Mouse (Mus musculus) limb, embryonic 15.5 days (tissue): ENCODE measurements at regions not wholly inside any gene's neighbourhood (a gene's known extent, or its start where the extent isn't known, plus 50 kb on each side); places are given as distances from the start of the nearest gene placed in this dataset.

Experiments
- ATAC-seq: fragments of 200-750 bp; cut with Nextera tagmentation; 2 replicates; pipeline ENCODE4 v1.8.0; 2017; ENCODE audit warnings: low read depth, moderate TSS enrichment; ENCODE audit not compliant: insufficient number of reproducible peaks, low FRiP score, low TSS enrichment
- H3K27ac ChIP-seq: fragments of 300-500 bp; sonication (generic); 2 replicates; pipeline ENCODE4 v1.5.1; 2015; ENCODE audit warnings: moderate library complexity, mild to moderate bottlenecking, inconsistent platforms
- H3K27me3 ChIP-seq: fragments of 300-500 bp; sonication (generic); 2 replicates; pipeline ENCODE4 v1.6.1; 2015; ENCODE audit warnings: inconsistent platforms
- H3K36me3 ChIP-seq: fragments of 300-500 bp; sonication (generic); 2 replicates; pipeline ENCODE4 v1.6.1; 2015; ENCODE audit warnings: inconsistent platforms
- H3K4me1 ChIP-seq: fragments of 300-500 bp; sonication (generic); 2 replicates; pipeline ENCODE4 v1.6.1; 2015; ENCODE audit warnings: inconsistent platforms
- H3K4me2 ChIP-seq: fragments of 300-500 bp; sonication (generic); 2 replicates; pipeline ENCODE4 v1.6.1; 2015; ENCODE audit warnings: mild to moderate bottlenecking, inconsistent platforms
- H3K4me3 ChIP-seq: fragments of 300-500 bp; sonication (generic); 2 replicates; pipeline ENCODE4 v1.5.1; 2015; ENCODE audit warnings: mild to moderate bottlenecking, inconsistent platforms
- H3K9ac ChIP-seq: fragments of 300-500 bp; sonication (generic); 2 replicates; pipeline ENCODE4 v1.6.1; 2015; ENCODE audit warnings: inconsistent platforms
- H3K9me3 ChIP-seq: fragments of 300-500 bp; sonication (generic); 2 replicates; pipeline ENCODE4 v1.6.1; 2016; ENCODE audit warnings: inconsistent platforms
- WGBS: fragments of 180-500 bp; shearing (Covaris S2); methylation state at CpG from one replicate; pipeline ENCODE4 v1.1.7; 2015; 5-methylcytosine and 5-hydroxymethylcytosine counted together

DNA sequence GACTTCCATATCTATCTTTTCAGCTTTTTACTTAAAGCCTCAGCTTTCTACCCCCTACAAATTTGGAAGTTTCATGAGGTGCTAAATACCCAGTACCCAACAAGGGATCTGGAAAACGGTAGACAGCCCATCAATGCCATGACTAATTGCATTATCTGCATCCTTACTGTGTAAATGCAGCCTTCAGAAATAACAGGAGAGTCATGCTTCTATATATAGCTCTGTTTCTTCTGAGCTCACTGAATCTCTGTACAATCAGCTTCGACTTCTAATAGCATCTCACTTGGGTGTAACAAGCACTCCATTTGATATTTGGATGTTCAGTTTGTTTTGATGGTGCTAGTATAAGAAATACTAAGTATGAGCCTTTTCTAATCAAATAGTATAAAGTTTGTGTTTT lies 120.7 kb downstream of the Tmsb4x start:
- H3K9ac ChIP-seq = no peak overlapping the region
- no peak overlapping the region for H3K4me3 ChIP-seq
- ATAC-seq = no peak
- no peaks in the 10 kb centered on the region for H3K36me3 ChIP-seq
- H3K27ac ChIP-seq = no peak overlapping the region
- no peak overlapping the region for H3K4me2 ChIP-seq
- no peaks in the 10 kb centered on the region for H3K4me1 ChIP-seq
- WGBS = 52% methylated on average over 2 of the region's 2 CpGs
- H3K27me3 ChIP-seq = peaks cover 4% of the 10 kb centered on the region; the same call in 1 of the 2 replicates
- no peaks in the 10 kb centered on the region for H3K9me3 ChIP-seq

DNA sequence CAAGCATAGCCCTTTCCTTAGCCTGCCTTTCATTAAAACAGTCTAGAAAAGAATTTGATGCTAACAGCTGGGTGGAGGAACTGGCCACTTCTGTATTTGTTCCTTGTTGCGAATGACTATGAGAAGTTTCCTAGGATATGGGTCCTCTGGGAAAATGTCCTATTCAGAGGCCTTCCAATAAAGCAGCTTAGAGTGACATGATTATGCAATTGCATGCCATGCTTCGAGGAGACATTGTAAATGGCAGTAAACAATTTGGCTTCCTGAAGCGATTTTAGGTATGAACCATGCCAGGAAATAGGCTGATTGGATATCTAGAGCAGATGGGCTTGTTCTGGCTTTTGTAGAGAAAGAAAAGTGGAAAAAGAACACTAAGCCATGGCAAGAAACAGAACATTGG lies 128.3 kb downstream of the Tmsb4x start:
- no peak for ATAC-seq
- H3K27ac ChIP-seq = no peak overlapping the region
- no peaks in the 10 kb centered on the region for H3K36me3 ChIP-seq
- 0 out of 2 replicates have a peak, but pooled peaks cover 8% of the 10 kb centered on the region for H3K27me3 ChIP-seq
- H3K4me2 ChIP-seq = no peak overlapping the region
- H3K4me3 ChIP-seq = no peak overlapping the region
- WGBS = 61% methylated on average over 3 of the region's 3 CpGs
- no peak overlapping the region for H3K9ac ChIP-seq
- H3K4me1 ChIP-seq = no peaks in the 10 kb centered on the region
- H3K9me3 ChIP-seq = no peaks in the 10 kb centered on the region

DNA sequence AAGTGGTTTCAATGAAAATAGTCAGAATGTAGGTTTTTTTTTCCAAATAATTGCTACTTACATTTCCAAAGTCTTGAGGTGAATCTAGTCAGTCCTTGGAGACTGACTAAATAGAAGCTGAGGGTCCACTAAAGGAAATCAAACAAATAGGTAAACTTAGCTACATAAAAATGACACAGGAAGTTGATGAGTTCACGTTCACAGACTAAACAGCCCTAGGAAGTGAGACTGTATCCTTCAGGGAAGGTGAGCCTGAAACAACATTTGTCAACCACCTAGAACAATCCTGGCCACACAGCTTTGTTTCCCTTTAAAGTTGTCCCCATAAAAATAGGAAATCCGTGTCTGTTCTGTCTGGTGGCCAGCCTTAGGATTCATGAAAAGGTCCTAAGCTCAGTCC lies 140.0 kb downstream of the Tmsb4x start:
- no peaks in the 10 kb centered on the region for H3K36me3 ChIP-seq
- H3K4me3 ChIP-seq = no peak overlapping the region
- H3K9ac ChIP-seq = no peak overlapping the region
- no peaks in the 10 kb centered on the region for H3K4me1 ChIP-seq
- no peak overlapping the region for H3K4me2 ChIP-seq
- no peak overlapping the region for H3K27ac ChIP-seq
- H3K27me3 ChIP-seq = peaks cover 3% of the 10 kb centered on the region; the same call in 1 of the 2 replicates
- no peak for ATAC-seq
- 50% methylated on average over 2 of the region's 2 CpGs for WGBS
- no peaks in the 10 kb centered on the region for H3K9me3 ChIP-seq

DNA sequence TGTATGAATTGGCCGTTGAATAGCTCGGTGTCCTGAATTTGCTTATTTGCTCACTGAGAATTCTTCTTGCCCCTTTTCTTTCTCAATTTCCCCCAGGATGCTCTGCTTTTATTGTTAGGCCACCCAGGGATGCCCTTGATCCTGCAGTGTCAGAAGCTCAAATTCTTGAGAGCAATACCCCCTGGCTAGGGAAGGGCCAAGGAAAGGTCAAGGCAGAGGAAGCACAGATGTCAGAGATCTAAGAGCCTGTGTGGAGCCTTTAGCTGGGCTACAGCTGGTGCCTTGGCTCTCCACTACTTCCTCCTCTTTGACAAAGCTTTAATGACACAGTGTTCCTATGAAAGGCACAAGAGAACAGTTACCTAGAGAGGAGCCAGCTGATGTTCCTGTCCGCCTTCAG lies 141.2 kb downstream of the Tmsb4x start:
- H3K4me2 ChIP-seq = no peak overlapping the region
- no peak overlapping the region for H3K9ac ChIP-seq
- H3K27ac ChIP-seq = no peak overlapping the region
- ATAC-seq = no peak
- H3K27me3 ChIP-seq = peaks cover 3% of the 10 kb centered on the region; the same call in 1 of the 2 replicates
- H3K9me3 ChIP-seq = no peaks in the 10 kb centered on the region
- no peak overlapping the region for H3K4me3 ChIP-seq
- no peaks in the 10 kb centered on the region for H3K4me1 ChIP-seq
- H3K36me3 ChIP-seq = no peaks in the 10 kb centered on the region
- WGBS = 68% methylated on average over 3 of the region's 3 CpGs

DNA sequence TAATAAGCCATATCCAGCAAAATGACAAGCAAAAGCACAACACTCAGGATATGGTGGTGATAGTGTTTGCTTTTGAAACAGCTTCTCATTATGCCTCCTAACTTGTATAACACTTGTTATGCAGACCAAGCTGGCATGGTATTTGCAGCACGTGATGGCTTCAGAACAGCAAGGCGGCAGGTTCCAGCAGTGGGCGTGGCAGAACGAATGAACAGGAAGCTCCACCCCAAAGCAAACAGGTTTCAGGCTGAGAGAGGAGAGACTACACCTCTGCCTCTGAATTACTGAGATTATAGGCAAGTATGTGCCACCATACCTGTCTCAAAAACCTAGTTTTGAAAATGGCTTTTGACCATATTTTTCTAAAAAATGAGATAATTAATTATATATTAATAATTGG lies 145.2 kb downstream of the Tmsb4x start:
- no peak overlapping the region for H3K4me3 ChIP-seq
- no peak overlapping the region for H3K27ac ChIP-seq
- no peak overlapping the region for H3K4me2 ChIP-seq
- no peaks in the 10 kb centered on the region for H3K4me1 ChIP-seq
- ATAC-seq = no peak
- H3K9ac ChIP-seq = no peak overlapping the region
- peaks cover 6% of the 10 kb centered on the region for H3K27me3 ChIP-seq
- H3K9me3 ChIP-seq = no peaks in the 10 kb centered on the region
- whole genome bisulfite sequencing = 46% methylated on average over 4 of the region's 4 CpGs
- H3K36me3 ChIP-seq = no peaks in the 10 kb centered on the region

DNA sequence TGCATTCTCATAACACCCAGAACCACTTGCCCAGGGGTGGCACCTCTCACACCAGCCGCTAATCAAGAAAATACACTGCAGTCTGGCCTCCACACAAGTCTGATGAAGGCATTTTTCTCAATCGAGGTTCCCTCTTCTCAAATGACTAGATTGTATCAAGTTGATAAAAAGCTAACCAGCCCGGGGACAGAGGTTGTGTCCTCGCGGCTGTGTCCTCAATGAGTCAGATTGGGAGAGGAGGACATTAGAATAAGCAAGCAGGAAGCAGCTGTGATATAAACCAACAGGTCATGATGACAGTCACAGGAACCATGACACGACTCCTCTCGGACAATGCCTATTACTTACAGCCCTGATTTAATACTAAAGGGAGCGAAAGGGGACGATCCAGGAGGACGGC lies 156.7 kb downstream of the Tmsb4x start:
- Histone ChIP-seq H3K9me3 (no peaks in the 10 kb centered on the region), H3K27me3 (peaks cover 5% of the 10 kb centered on the region; the same call in 1 of the 2 replicates), H3K4me1 (no peaks in the 10 kb centered on the region), H3K4me3 (no peak overlapping the region), H3K36me3 (no peaks in the 10 kb centered on the region), H3K9ac (no peak overlapping the region), H3K27ac (no peak overlapping the region), H3K4me2 (no peak overlapping the region)
- ATAC-seq = no peak
- 84% methylated on average over 10 of the region's 10 CpGs for WGBS

DNA sequence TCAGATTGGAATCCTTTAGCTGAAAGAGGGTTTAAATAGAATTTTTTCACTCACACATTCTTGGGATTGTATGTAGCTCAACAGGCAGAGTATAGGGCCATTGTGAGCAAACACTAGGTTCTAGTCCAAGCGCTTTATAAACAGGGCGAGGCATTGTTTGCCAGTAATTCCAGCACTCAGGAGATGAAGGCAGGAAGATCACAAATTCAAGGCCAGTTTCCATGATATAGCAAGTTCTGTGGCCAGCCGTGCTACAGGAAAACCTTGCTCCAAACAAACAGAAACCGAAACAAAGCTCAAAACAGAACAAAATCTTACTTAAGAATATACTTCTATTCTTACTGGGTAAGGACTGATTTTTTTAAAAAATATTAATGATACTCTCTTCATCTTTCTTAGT lies 159.0 kb downstream of the Tmsb4x start:
- H3K4me3 ChIP-seq = no peak overlapping the region
- H3K9ac ChIP-seq = no peak overlapping the region
- ATAC-seq = no peak
- no peaks in the 10 kb centered on the region for H3K9me3 ChIP-seq
- no peaks in the 10 kb centered on the region for H3K4me1 ChIP-seq
- 84% methylated on average over 4 of the region's 4 CpGs for WGBS
- H3K27ac ChIP-seq = no peak overlapping the region
- no peaks in the 10 kb centered on the region for H3K36me3 ChIP-seq
- H3K27me3 ChIP-seq = peaks cover 2% of the 10 kb centered on the region; the same call in 1 of the 2 replicates
- H3K4me2 ChIP-seq = no peak overlapping the region

DNA sequence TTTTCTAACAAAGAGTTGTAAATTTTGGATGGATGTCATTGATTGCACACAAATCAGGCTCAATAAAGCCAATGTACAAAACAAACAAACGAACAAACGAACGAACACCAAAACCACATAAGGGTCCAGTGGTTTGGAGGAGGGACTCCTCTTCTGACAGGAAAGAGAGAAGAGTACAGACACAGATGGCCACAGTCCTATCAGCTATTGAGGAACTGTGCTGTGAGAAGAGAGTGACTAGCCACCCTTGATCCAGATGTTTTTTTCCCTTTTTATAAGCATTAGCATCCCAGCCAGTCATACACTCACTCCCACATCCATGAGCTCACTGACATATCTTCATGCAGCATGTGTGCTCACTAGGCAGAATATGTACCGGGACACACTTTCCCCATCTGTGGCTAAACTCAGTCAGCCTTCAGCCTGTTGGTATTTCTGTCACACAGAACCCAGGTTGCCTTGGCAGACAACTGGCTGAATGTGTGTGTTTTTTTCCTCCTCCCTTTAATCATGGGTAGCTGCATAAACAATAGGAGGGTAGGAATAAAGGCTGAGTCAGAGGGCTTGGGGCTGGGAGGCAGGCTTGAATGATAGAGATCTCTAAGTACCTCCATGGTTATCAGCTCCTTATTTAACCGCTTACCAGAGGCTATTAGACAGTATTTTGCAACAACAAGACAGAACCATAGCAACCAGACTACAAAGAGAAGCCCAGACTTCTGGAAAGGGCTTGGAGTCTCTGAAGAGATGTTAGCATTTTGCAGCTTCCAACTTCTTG lies 159.7 kb downstream of the Tmsb4x start:
- H3K36me3 ChIP-seq = no peaks in the 10 kb centered on the region
- no peaks in the 10 kb centered on the region for H3K9me3 ChIP-seq
- H3K4me1 ChIP-seq = no peaks in the 10 kb centered on the region
- H3K9ac ChIP-seq = no peak overlapping the region
- WGBS = 77% methylated on average over 5 of the region's 5 CpGs
- H3K4me2 ChIP-seq = no peak overlapping the region
- H3K27ac ChIP-seq = no peak overlapping the region
- H3K27me3 ChIP-seq = 0 out of 2 replicates have a peak, but pooled peaks cover 2% of the 10 kb centered on the region
- H3K4me3 ChIP-seq = no peak overlapping the region
- no peak for ATAC-seq

DNA sequence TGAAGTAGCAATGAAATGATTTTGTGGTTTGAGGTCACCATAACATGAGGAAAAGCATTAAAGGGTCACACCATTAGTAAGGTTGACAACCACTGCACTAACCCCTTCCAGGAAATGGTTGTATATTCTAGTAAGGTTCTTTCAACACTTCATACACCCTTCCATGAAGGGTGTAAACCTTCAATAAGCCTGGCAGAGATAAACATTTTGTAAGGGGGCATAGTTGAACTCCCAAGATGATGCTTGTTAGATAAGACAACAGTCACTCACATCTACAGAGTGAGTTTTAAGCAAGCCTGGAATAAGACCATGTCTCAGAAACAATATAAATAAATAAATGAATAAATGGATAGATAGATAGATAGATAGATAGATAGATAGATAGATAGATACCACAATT lies 171.1 kb downstream of the Tmsb4x start:
- H3K4me2 ChIP-seq = no peak overlapping the region
- H3K27ac ChIP-seq = no peak overlapping the region
- H3K4me1 ChIP-seq = no peaks in the 10 kb centered on the region
- ATAC-seq = no peak
- H3K36me3 ChIP-seq = no peaks in the 10 kb centered on the region
- H3K9me3 ChIP-seq = no peaks in the 10 kb centered on the region
- H3K9ac ChIP-seq = no peak overlapping the region
- H3K4me3 ChIP-seq = no peak overlapping the region
- H3K27me3 ChIP-seq = no peaks in the 10 kb centered on the region

DNA sequence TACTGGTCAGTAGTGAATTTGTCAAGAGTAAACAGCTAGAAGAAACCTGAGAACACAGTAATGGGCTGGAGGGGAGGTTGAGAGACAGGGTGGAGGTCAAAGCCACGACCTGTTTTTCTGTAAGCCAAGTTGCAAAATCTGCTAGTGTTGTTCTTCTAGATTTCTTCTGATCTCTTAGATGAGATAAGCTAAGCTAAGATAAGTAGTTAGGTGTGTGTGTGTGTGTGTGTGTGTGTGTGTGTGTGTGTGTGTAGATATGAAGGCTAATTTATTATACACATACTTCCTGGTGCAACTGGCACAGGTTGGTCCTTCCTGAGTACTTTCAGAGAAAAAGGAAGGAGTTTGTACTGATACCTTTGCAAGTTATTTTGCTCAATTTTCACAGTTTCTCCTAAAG lies 172.8 kb downstream of the Tmsb4x start:
- H3K36me3 ChIP-seq = no peaks in the 10 kb centered on the region
- H3K9me3 ChIP-seq = no peaks in the 10 kb centered on the region
- H3K27ac ChIP-seq = no peak overlapping the region
- ATAC-seq = no peak
- 23% methylated on average over 1 of the region's 1 CpGs for WGBS
- H3K4me2 ChIP-seq = no peak overlapping the region
- no peak overlapping the region for H3K9ac ChIP-seq
- 0 out of 2 replicates have a peak, but pooled peaks cover 3% of the 10 kb centered on the region for H3K27me3 ChIP-seq
- H3K4me1 ChIP-seq = no peaks in the 10 kb centered on the region
- no peak overlapping the region for H3K4me3 ChIP-seq

DNA sequence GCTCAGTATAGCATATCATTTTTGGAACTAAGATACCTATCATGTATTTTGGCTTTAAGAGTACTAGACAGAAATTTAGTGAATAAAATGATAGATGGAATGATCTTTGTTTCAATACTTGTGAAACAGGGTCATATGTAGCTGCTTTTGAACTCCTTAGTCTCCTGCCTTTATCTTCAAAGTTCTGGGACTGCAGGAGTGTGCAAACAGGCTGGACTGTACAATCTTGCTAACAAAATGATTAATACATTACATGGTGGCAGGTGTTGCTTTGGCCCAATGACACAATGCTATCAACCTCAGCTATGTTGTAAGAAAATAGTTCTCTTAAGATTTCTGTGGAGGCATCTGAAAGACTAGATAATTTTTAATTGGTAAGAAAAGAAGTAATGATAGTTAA lies 173.5 kb downstream of the Tmsb4x start:
- H3K36me3 ChIP-seq = no peaks in the 10 kb centered on the region
- H3K4me1 ChIP-seq = no peaks in the 10 kb centered on the region
- H3K4me2 ChIP-seq = no peak overlapping the region
- no peak overlapping the region for H3K27ac ChIP-seq
- H3K9me3 ChIP-seq = no peaks in the 10 kb centered on the region
- H3K9ac ChIP-seq = no peak overlapping the region
- H3K27me3 ChIP-seq = 0 out of 2 replicates have a peak, but pooled peaks cover 6% of the 10 kb centered on the region
- ATAC-seq = no peak
- H3K4me3 ChIP-seq = no peak overlapping the region

DNA sequence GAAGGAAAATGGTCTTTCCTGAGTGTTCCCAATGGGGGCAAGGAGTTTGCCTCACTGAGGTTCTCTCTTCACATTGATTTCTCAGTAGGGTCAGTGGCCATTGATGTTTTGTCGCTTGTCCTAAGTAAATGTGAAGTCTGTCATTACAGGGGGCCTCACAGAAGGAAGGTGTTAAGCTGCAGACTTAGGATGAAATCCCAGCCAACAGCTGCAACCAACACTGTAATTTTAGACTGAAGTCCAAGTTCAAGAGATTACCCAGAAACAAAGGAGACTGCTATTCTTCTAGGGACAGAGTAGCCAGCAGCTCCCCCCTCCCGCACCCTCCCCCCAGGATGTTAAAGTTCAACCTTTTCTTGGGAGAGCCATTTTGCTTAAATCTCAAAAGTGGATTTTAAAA lies 176.0 kb downstream of the Tmsb4x start:
- no peaks in the 10 kb centered on the region for H3K9me3 ChIP-seq
- no peaks in the 10 kb centered on the region for H3K36me3 ChIP-seq
- H3K27me3 ChIP-seq = 0 out of 2 replicates have a peak, but pooled peaks cover 6% of the 10 kb centered on the region
- H3K27ac ChIP-seq = no peak overlapping the region
- no peak overlapping the region for H3K4me3 ChIP-seq
- no peak overlapping the region for H3K4me2 ChIP-seq
- no peaks in the 10 kb centered on the region for H3K4me1 ChIP-seq
- no peak for ATAC-seq
- 73% methylated on average over 2 of the region's 2 CpGs for WGBS
- no peak overlapping the region for H3K9ac ChIP-seq

DNA sequence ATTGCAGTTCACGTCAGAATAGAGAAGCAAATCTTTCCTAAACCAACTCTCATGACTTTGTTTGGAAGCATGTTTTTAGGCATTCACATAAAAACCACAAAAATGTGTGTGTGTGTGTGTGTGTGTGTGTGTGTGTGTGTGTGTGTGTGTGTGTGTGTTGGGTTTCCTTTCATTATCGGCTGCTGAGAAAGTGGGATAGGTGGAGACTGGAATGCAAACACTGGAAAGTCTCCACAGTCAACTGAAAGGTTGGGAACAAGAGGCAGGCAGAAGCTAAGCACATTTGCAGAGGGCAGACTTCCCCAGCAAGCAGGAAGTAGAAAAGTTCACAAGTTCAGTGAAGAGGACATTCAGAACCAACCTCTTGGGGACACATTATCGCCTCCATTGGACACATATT lies 176.5 kb downstream of the Tmsb4x start:
- 0 out of 2 replicates have a peak, but pooled peaks cover 6% of the 10 kb centered on the region for H3K27me3 ChIP-seq
- ATAC-seq = no peak
- H3K9ac ChIP-seq = no peak overlapping the region
- no peak overlapping the region for H3K4me2 ChIP-seq
- H3K4me3 ChIP-seq = no peak overlapping the region
- no peaks in the 10 kb centered on the region for H3K9me3 ChIP-seq
- WGBS = 49% methylated on average over 2 of the region's 3 CpGs
- H3K36me3 ChIP-seq = no peaks in the 10 kb centered on the region
- H3K27ac ChIP-seq = no peak overlapping the region
- no peaks in the 10 kb centered on the region for H3K4me1 ChIP-seq
